ENCODE assay signal across 11 mouse cellular contexts in genomic region chr10:71239479-71240120, GRCm38 (mm10). TPM values are rescaled to one million over a fixed set of nuclear protein-coding genes. Genes with fewer than 3 reads are reported as not detected.
A peak's percentile ranks its signal among the peaks of the same experiment; 100 is the strongest.
DNase-seq lines count a peak whose midpoint lies in the region; ATAC-seq and TF ChIP-seq lines count a peak whose summit lies in the region.
"Had no signal": no experiment of that assay in that cellular context is flagged by ENCODE, and none has a peak within 500 bp of the region (broad histone marks: within the 10 kb centered on the region; RNA-seq: fewer than 3 reads in every experiment).

No protein-coding gene starts in this region.

- H3K79me2 ChIP-seq in myocyte (ENCODE audit: control insufficient read depth, insufficient read depth): peaks cover 20% of the 10 kb centered on the region

- no peak overlapping the region for H3K9ac ChIP-seq in intestine, embryonic 14.5 days (ENCODE audit: low read length)
- no peak overlapping the region for H3K9ac ChIP-seq in midbrain, embryonic 13.5 days (replicated peaks)
- H3K9ac ChIP-seq: limb, embryonic 13.5 days had no signal

- H3K4me3 ChIP-seq in kidney, adult 2 months (ENCODE audit: insufficient read depth, low read depth, low read length): no peak overlapping the region
- H3K4me3 ChIP-seq in intestine, embryonic 14.5 days (ENCODE audit: low read depth, low read length): no peak overlapping the region
- no peak overlapping the region for H3K4me3 ChIP-seq in myocyte
- no peak overlapping the region for H3K4me3 ChIP-seq in midbrain, embryonic 13.5 days (replicated peaks)
- H3K4me3 ChIP-seq: limb, embryonic 13.5 days had no signal

- no peak overlapping the region for H3ac ChIP-seq in myocyte (ENCODE audit: control insufficient read depth, insufficient read length)

- TF ChIP-seq CTCF in kidney, adult 2 months (conservative IDR thresholded peaks at IDR 0.05; ENCODE audit: insufficient read depth, insufficient read length, low read depth, low read length): no peak

- H3K4me2 ChIP-seq in intestine, embryonic 14.5 days (ENCODE audit: low read length): peak overlapping the region; percentile 11
- H3K4me2 ChIP-seq in myocyte (ENCODE audit: low read depth): peak overlapping the region; percentile 84
- H3K4me2 ChIP-seq in midbrain, embryonic 13.5 days (replicated peaks): no peak overlapping the region
- H3K4me2 ChIP-seq: limb, embryonic 13.5 days had no signal

- H3K27ac ChIP-seq in kidney, adult 2 months (ENCODE audit: insufficient read depth, low read depth, low read length): no peak overlapping the region
- H3K27ac ChIP-seq in intestine, embryonic 14.5 days (ENCODE audit: low read depth): no peak overlapping the region
- H3K27ac ChIP-seq in midbrain, embryonic 13.5 days: no peak overlapping the region
- H3K27ac ChIP-seq: limb, embryonic 13.5 days had no signal

- no peak for ATAC-seq in intestine, embryonic 14.5 days (replicated peaks; ENCODE audit: low FRiP score, low TSS enrichment, low read depth)
- no peak for ATAC-seq in midbrain, embryonic 13.5 days
- ATAC-seq: Patski had no signal

- no peaks in the 10 kb centered on the region for H3K27me3 ChIP-seq in kidney, adult 2 months (replicated peaks; ENCODE audit: control insufficient read depth, insufficient read depth, low read length)
- no peaks in the 10 kb centered on the region for H3K27me3 ChIP-seq in intestine, embryonic 14.5 days (replicated peaks; ENCODE audit: control insufficient read depth, insufficient read depth, low read length)
- H3K27me3 ChIP-seq in myocyte (ENCODE audit: control insufficient read depth, insufficient read depth, insufficient read length): peaks cover 12% of the 10 kb centered on the region
- no peaks in the 10 kb centered on the region for H3K27me3 ChIP-seq in midbrain, embryonic 13.5 days
- H3K27me3 ChIP-seq: limb, embryonic 13.5 days had no signal

- TF ChIP-seq POLR2A in kidney, adult 2 months (IDR thresholded peaks at IDR 0.05; ENCODE audit: low read depth, low read length): no peak
- TF ChIP-seq POLR2A in myocyte (IDR thresholded peaks at IDR 0.05; ENCODE audit: insufficient read length, low read depth): no peak

- no peaks in the 10 kb centered on the region for H3K9me3 ChIP-seq in intestine, embryonic 14.5 days (ENCODE audit: control insufficient read depth, low read length)
- no peaks in the 10 kb centered on the region for H3K9me3 ChIP-seq in midbrain, embryonic 13.5 days
- H3K9me3 ChIP-seq: limb, embryonic 13.5 days had no signal

- 0 out of 2 replicates have a peak, but pooled peaks cover 2% of the 10 kb centered on the region for H3K4me1 ChIP-seq in kidney, adult 2 months (ENCODE audit: control insufficient read depth, insufficient read depth, low read length)
- peaks cover 9% of the 10 kb centered on the region for H3K4me1 ChIP-seq in intestine, embryonic 14.5 days (replicated peaks; ENCODE audit: control insufficient read depth, insufficient read depth, low read length)
- peaks cover 20% of the 10 kb centered on the region for H3K4me1 ChIP-seq in midbrain, embryonic 13.5 days (replicated peaks)

- no peaks in the 10 kb centered on the region; the same call in 1 of the 2 replicates for H3K36me3 ChIP-seq in kidney, adult 2 months (ENCODE audit: control insufficient read depth, insufficient read depth, low read length)
- peaks cover 10% of the 10 kb centered on the region for H3K36me3 ChIP-seq in intestine, embryonic 14.5 days (ENCODE audit: control insufficient read depth, insufficient read depth, low read length)
- peaks cover 9% of the 10 kb centered on the region for H3K36me3 ChIP-seq in myocyte (ENCODE audit: control insufficient read depth, insufficient read depth)
- peaks cover 8% of the 10 kb centered on the region for H3K36me3 ChIP-seq in midbrain, embryonic 13.5 days

- 42% methylated on average over 6 of the region's 6 CpGs for WGBS in kidney, adult 2 months
- 53% methylated on average over 6 of the region's 6 CpGs for WGBS in intestine, embryonic 14.5 days
- WGBS in midbrain, embryonic 13.5 days: 75% methylated on average over 6 of the region's 6 CpGs

- DNase-seq in kidney, adult 2 months: peak; percentile 10
- DNase-seq in kidney, adult 18-20 months: no peak
- DNase-seq in ES-CJ7 (ENCODE audit: low read depth, low spot score): peak; percentile 53
- no peak for DNase-seq in intestine, embryonic 14.5 days (ENCODE audit: low spot score)
- no peak for DNase-seq in ovary, postnatal 36 days (ENCODE audit: low spot score)
- DNase-seq in embryo, embryonic 11 days: no peak
- DNase-seq: cerebellum, adult 9-10 months had no signal

TF ChIP-seq in myocyte, 11 proteins besides CTCF, POLR2A, EP300 and RAD21:
- no peak for TF ChIP-seq USF1 (IDR thresholded peaks at IDR 0.05; ENCODE audit: low read depth)
- TF ChIP-seq REST (IDR thresholded peaks at IDR 0.05; ENCODE audit: insufficient read depth, insufficient read length): no peak
- no peak for TF ChIP-seq POLR2AphosphoS2 (IDR thresholded peaks at IDR 0.05; ENCODE audit: insufficient read length, low read depth)
- TF ChIP-seq MAX (IDR thresholded peaks at IDR 0.05; ENCODE audit: low read depth): no peak
- TF ChIP-seq E2F4 (IDR thresholded peaks at IDR 0.05; ENCODE audit: insufficient read depth): no peak
- no peak for TF ChIP-seq TCF12 (IDR thresholded peaks at IDR 0.05; ENCODE audit: insufficient read depth, poor library complexity, severe bottlenecking)
- TF ChIP-seq TCF3 (IDR thresholded peaks at IDR 0.05; ENCODE audit: insufficient read length, low read depth): no peak

RNA-seq across cellular contexts. Expression of gene Tfam, which starts 1.5 kb away (rescaled TPM):
- polyA plus RNA-seq in kidney, adult 2 months (2012; rRNA removed): 9.0 and 12.8 TPM in 2 replicates
- 74.2 and 85.2 TPM in 2 replicates for polyA plus RNA-seq in intestine, embryonic 14.5 days (2014; fragmentation: Nextera tagmentation; extraction: Ambion mirVana)
- polyA plus RNA-seq in myocyte (2012; fragmentation: generic; extraction: Trizol): 26.7 TPM
- 57.9 and 58.5 TPM in 2 replicates for polyA plus RNA-seq in midbrain, embryonic 13.5 days (2015; fragmentation: Nextera tagmentation; extraction: Ambion mirVana)

RNA-seq across cellular contexts. Expression of gene Ube2d1, which starts 45.5 kb away (rescaled TPM):
- polyA plus RNA-seq in kidney, adult 2 months (2012; rRNA removed): 23.8 and 26.7 TPM in 2 replicates
- 75.8 and 87.0 TPM in 2 replicates for polyA plus RNA-seq in intestine, embryonic 14.5 days (2014; fragmentation: Nextera tagmentation; extraction: Ambion mirVana)
- 69.3 TPM for polyA plus RNA-seq in myocyte (2012; fragmentation: generic; extraction: Trizol)
- polyA plus RNA-seq in midbrain, embryonic 13.5 days (2015; fragmentation: Nextera tagmentation; extraction: Ambion mirVana): 173 and 176 TPM in 2 replicates

Comparison
In these comparisons a context has a peak if more than half of its experiments do, and no peak if none do; other contexts are left out.
1. DNase-seq: peak in kidney, adult 2 months (single experiment) and ES-CJ7 (single experiment); none in kidney, adult 18-20 months (single experiment), intestine, embryonic 14.5 days (single experiment), ovary, postnatal 36 days (single experiment) and embryo, embryonic 11 days (single experiment).